Mouse (Mus musculus) liver, embryonic 14.5 days (tissue): ENCODE data around the gene Kel. TPM values are rescaled to one million over a fixed set of nuclear protein-coding genes. Genes with fewer than 3 reads are reported as not detected.

ENCODE experiments used
- ATAC-seq: fragments of 200-750 bp; cut with Nextera tagmentation; 2 replicates; pipeline ENCODE4 v1.8.0; 2017; ENCODE audit warnings: moderate number of reproducible peaks, mild to moderate bottlenecking, moderate library complexity; ENCODE audit not compliant: insufficient read depth
- DNase-seq, 3 experiments: peaks; one replicate each; pipeline ENCODE4 v3.0.0-alpha.2; 2012 to 2013; ENCODE audit warnings: low read depth in 3 of 3, low spot score in 3 of 3
- H3K27ac ChIP-seq: fragments of 300-500 bp; sonication (generic); 2 replicates; pipeline ENCODE4 v1.5.1; 2014; ENCODE audit warnings: moderate library complexity, mild to moderate bottlenecking, control low read depth, inconsistent platforms
- H3K27me3 ChIP-seq: fragments of 300-500 bp; sonication (generic); 2 replicates; pipeline ENCODE4 v1.6.1; 2014; ENCODE audit warnings: mild to moderate bottlenecking, low read length, moderate library complexity; ENCODE audit not compliant: control insufficient read depth, insufficient read depth
- H3K36me3 ChIP-seq: fragments of 300-500 bp; sonication (generic); replicated peaks from 2 replicates; pipeline ENCODE4 v1.6.1; 2014; ENCODE audit warnings: low read depth; ENCODE audit not compliant: control insufficient read depth, insufficient read depth
- H3K4me1 ChIP-seq, 2 experiments: fragments of 200-500 bp in 1 of 2; fragments of 300-500 bp in 1 of 2; sonication (generic) in 1 of 2; replicated peaks; 2 replicates each; pipeline ENCODE4 v1.6.1; 2012 to 2014; ENCODE audit warnings: antibody characterized with exemption in 1 of 2, inconsistent platforms in 1 of 2, low read length in 1 of 2; ENCODE audit not compliant: control insufficient read depth in 2 of 2, insufficient read depth in 2 of 2
- H3K4me2 ChIP-seq: fragments of 300-500 bp; sonication (generic); 2 replicates; pipeline ENCODE4 v1.6.1; 2014; ENCODE audit warnings: low read depth, mild to moderate bottlenecking, control low read depth, moderate library complexity
- H3K4me3 ChIP-seq, 2 experiments: fragments of 200-500 bp in 1 of 2; fragments of 300-500 bp in 1 of 2; sonication (generic) in 1 of 2; 2 replicates each; pipeline ENCODE4 v1.5.1; 2012 to 2014; ENCODE audit warnings: low read depth in 2 of 2, low read length in 2 of 2, mild to moderate bottlenecking in 2 of 2, control low read depth in 1 of 2, inconsistent platforms in 1 of 2, moderate library complexity in 1 of 2; ENCODE audit not compliant: insufficient read depth in 1 of 2
- H3K9ac ChIP-seq: fragments of 300-500 bp; sonication (generic); replicated peaks from 2 replicates; pipeline ENCODE4 v1.6.1; 2014; ENCODE audit warnings: mild to moderate bottlenecking, control low read depth, moderate library complexity
- H3K9me3 ChIP-seq: fragments of 300-500 bp; sonication (generic); 2 replicates; pipeline ENCODE4 v1.6.1; 2016; ENCODE audit warnings: low read length, mixed read lengths; ENCODE audit not compliant: control insufficient read depth
- CTCF ChIP-seq: IDR thresholded peaks from 2 replicates; pipeline ENCODE4 v1.5.1; 2016; ENCODE audit warnings: antibody characterized with exemption, low read depth, control low read depth
- EP300 ChIP-seq: IDR thresholded peaks from 2 replicates; pipeline ENCODE4 v1.6.1; 2016; ENCODE audit warnings: antibody characterized with exemption, low read depth
- WGBS: fragments of 180-500 bp; shearing (Covaris S2); extraction: QIAGEN DNeasy Blood & Tissue Kit; methylation state at CpG from one replicate; pipeline ENCODE4 v1.1.7; 2014; ENCODE audit not compliant: insufficient replicate concordance; 5-methylcytosine and 5-hydroxymethylcytosine counted together
- polyA plus RNA-seq, 2 experiments: library from polyadenylated mRNA; depleted of rRNA in 1 of 2; stranded (reverse) in 1 of 2; unstranded in 1 of 2; fragments of >200 nt; fragmentation: Nextera tagmentation in 1 of 2; extraction: Ambion mirVana in 1 of 2; gene quantifications; 2 replicates each; pipeline versions ENCODE4 v1.2.1 to v1.2.3; 2012 to 2014

The Kel gene
- polyA plus RNA-seq, 2 experiments, result 221 to 313 TPM

- no peak for ATAC-seq
- DNase-seq, result no peak
- WGBS, result 37% methylated on average over 1 of the region's 1 CpGs
- Histone ChIP-seq H3K9me3 (no peaks in the 10 kb centered on the region), H3K27me3 (no peaks in the 10 kb centered on the region), H3K4me2 (no peak overlapping the region), H3K9ac (no peak overlapping the region), H3K27ac (no peak overlapping the region), H3K36me3 (no peaks in the 10 kb centered on the region), H3K4me1 (no peaks in the 10 kb centered on the region; a peak in 1 of 4 replicates), H3K4me3 (no peak overlapping the region)
- TF ChIP-seq CTCF (no peak), EP300 (no peak)
Observed at GRCm38 (mm10) chr6:41637393-41637792, 66.7 kb downstream of the Kel start.

Other genes with a start within 250 kb of the Kel start
- not detected in 2 replicates for gene Prss1, start 245.4 kb downstream of the Kel start, polyA plus RNA-seq (2012; rRNA removed)
- not detected in 2 replicates for gene Prss1, start 245.4 kb downstream of the Kel start, polyA plus RNA-seq (2014; fragmentation: Nextera tagmentation; extraction: Ambion mirVana)
- 0.06 and 0.22 TPM in 2 replicates for gene Prss2, start 182.6 kb downstream of the Kel start, polyA plus RNA-seq (2012; rRNA removed)
- 0.29 TPM in 1 of 2 replicates, not detected in the other for gene Prss2, start 182.6 kb downstream of the Kel start, polyA plus RNA-seq (2014; fragmentation: Nextera tagmentation; extraction: Ambion mirVana)
- 0.49 and 0.58 TPM in 2 replicates for gene Ephb6, start 98.9 kb downstream of the Kel start, polyA plus RNA-seq (2012; rRNA removed)
- 0.36 and 1.0 TPM in 2 replicates for gene Ephb6, start 98.9 kb downstream of the Kel start, polyA plus RNA-seq (2014; fragmentation: Nextera tagmentation; extraction: Ambion mirVana)
- 0.03 and 0.08 TPM in 2 replicates for gene Trpv6, start 67.9 kb downstream of the Kel start, polyA plus RNA-seq (2012; rRNA removed)
- not detected in 2 replicates for gene Trpv6, start 67.9 kb downstream of the Kel start, polyA plus RNA-seq (2014; fragmentation: Nextera tagmentation; extraction: Ambion mirVana)
- gene Trpv5, start 23.6 kb downstream of the Kel start, polyA plus RNA-seq (2012; rRNA removed), result 0.27 and 0.31 TPM in 2 replicates
- 0.05 and 0.11 TPM in 2 replicates for gene Trpv5, start 23.6 kb downstream of the Kel start, polyA plus RNA-seq (2014; fragmentation: Nextera tagmentation; extraction: Ambion mirVana)
- not detected in 2 replicates for gene Llcfc1, start 19.9 kb downstream of the Kel start, polyA plus RNA-seq (2012; rRNA removed)
- not detected in 2 replicates for gene Llcfc1, start 19.9 kb downstream of the Kel start, polyA plus RNA-seq (2014; fragmentation: Nextera tagmentation; extraction: Ambion mirVana)
- not detected in 2 replicates for gene Olfr459, start 70.8 kb upstream of the Kel start, polyA plus RNA-seq (2012; rRNA removed)
- gene Olfr459, start 70.8 kb upstream of the Kel start, polyA plus RNA-seq (2014; fragmentation: Nextera tagmentation; extraction: Ambion mirVana), result not detected in 2 replicates
- gene Pip, start 143.2 kb upstream of the Kel start, polyA plus RNA-seq (2012; rRNA removed), result not detected in 2 replicates
- not detected in 2 replicates for gene Pip, start 143.2 kb upstream of the Kel start, polyA plus RNA-seq (2014; fragmentation: Nextera tagmentation; extraction: Ambion mirVana)
- not detected in 2 replicates for gene Sval2, start 148.7 kb upstream of the Kel start, polyA plus RNA-seq (2012; rRNA removed)
- gene Sval2, start 148.7 kb upstream of the Kel start, polyA plus RNA-seq (2014; fragmentation: Nextera tagmentation; extraction: Ambion mirVana), result not detected in 2 replicates
- not detected in 2 replicates for gene Sval1, start 247.3 kb upstream of the Kel start, polyA plus RNA-seq (2012; rRNA removed)
- not detected in 2 replicates for gene Sval1, start 247.3 kb upstream of the Kel start, polyA plus RNA-seq (2014; fragmentation: Nextera tagmentation; extraction: Ambion mirVana)